Mouse (Mus musculus) forebrain, postnatal 0 days (tissue): ENCODE measurements around the gene Pms2. TPM values are rescaled to one million over a fixed set of nuclear protein-coding genes. Genes with fewer than 3 reads are reported as not detected.

Experiments used
- ATAC-seq: fragments of 200-750 bp; cut with Nextera tagmentation; 2 replicates; pipeline ENCODE4 v1.8.0; 2017; ENCODE audit warnings: mild to moderate bottlenecking, moderate library complexity
- DNase-seq: peaks from one replicate; pipeline ENCODE4 v3.0.0-alpha.2; 2015
- H3K27ac ChIP-seq: fragments of 300-500 bp; sonication (generic); 2 replicates; pipeline ENCODE4 v1.5.1; 2014; ENCODE audit warnings: low read depth, mild to moderate bottlenecking, antibody characterized with exemption, low read length, moderate library complexity, mixed read lengths
- H3K27me3 ChIP-seq: fragments of 300-500 bp; sonication (generic); 2 replicates; pipeline ENCODE4 v1.6.1; 2014; ENCODE audit warnings: mild to moderate bottlenecking, low read length, mixed read lengths; ENCODE audit not compliant: insufficient read depth
- H3K36me3 ChIP-seq: fragments of 300-500 bp; sonication (generic); 2 replicates; pipeline ENCODE4 v1.6.1; 2014; ENCODE audit warnings: mild to moderate bottlenecking, moderate library complexity; ENCODE audit not compliant: insufficient read depth
- H3K4me1 ChIP-seq: fragments of 300-500 bp; sonication (generic); 2 replicates; pipeline ENCODE4 v1.6.1; 2014; ENCODE audit warnings: antibody characterized with exemption; ENCODE audit not compliant: insufficient read depth
- H3K4me2 ChIP-seq: fragments of 300-500 bp; sonication (generic); 2 replicates; pipeline ENCODE4 v1.6.1; 2014; ENCODE audit warnings: low read depth, mild to moderate bottlenecking, moderate library complexity
- H3K4me3 ChIP-seq: fragments of 300-500 bp; sonication (generic); 2 replicates; pipeline ENCODE4 v1.5.1; 2014; ENCODE audit warnings: low read depth, low read length, mixed read lengths
- H3K9ac ChIP-seq: fragments of 300-500 bp; sonication (generic); 2 replicates; pipeline ENCODE4 v1.6.1; 2014; ENCODE audit warnings: mild to moderate bottlenecking
- H3K9me3 ChIP-seq: fragments of 300-500 bp; sonication (generic); 2 replicates; pipeline ENCODE4 v1.6.1; 2016; ENCODE audit warnings: low read length
- CTCF ChIP-seq: sonication (generic); IDR thresholded peaks from 2 replicates; pipeline ENCODE4 v1.5.1; 2016; ENCODE audit warnings: antibody characterized with exemption, control low read depth, low read depth
- WGBS: fragments of 180-500 bp; shearing (Covaris S2); extraction: QIAGEN DNeasy Blood & Tissue Kit; methylation state at CpG from one replicate; pipeline ENCODE4 v1.1.7; 2014; 5-methylcytosine and 5-hydroxymethylcytosine counted together
- polyA plus RNA-seq: library from polyadenylated mRNA; unstranded; fragments of >200 nt; fragmentation: Nextera tagmentation; extraction: Ambion mirVana; gene quantifications from 2 replicates; pipeline ENCODE4 v1.2.1, GENCODE M21; 2015
- total RNA-seq: library from RNA; depleted of rRNA; stranded (reverse); fragments of >200 nt; gene quantifications from 2 replicates; pipeline ENCODE4 v1.2.3, GENCODE M21; 2014

The Pms2 gene
- total and polyA plus RNA-seq, 2 experiments from 2014 or later = 19.5 to 28.4 TPM

DNA sequence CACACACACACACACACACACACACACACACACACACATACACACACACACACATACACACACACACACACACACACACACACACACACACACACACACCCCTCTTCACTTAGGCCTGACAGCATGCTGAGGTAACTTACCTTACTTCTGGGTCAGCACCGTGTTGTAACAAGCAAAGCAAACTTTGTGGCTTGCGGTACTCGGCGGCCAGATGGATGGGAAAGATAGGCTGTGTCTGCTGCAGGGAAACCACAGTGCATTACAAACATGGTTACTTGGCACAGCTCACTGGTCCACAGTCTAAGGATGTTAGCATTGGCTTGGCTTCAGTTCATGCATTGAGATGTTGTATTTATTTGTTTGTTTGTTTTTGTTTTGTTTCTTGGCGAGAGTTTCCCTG lies 16.4 kb upstream of the Pms2 start:
- TF ChIP-seq CTCF = no peak
- ATAC-seq (no peak), DNase-seq (no peak)
- Histone ChIP-seq H3K9ac (no peak overlapping the region), H3K4me3 (no peak overlapping the region), H3K27me3 (no peaks in the 10 kb centered on the region), H3K36me3 (peaks cover 72% of the 10 kb centered on the region), H3K27ac (no peak overlapping the region), H3K4me1 (no peaks in the 10 kb centered on the region), H3K9me3 (no peaks in the 10 kb centered on the region), H3K4me2 (no peak overlapping the region)
- WGBS = 72% methylated on average over 5 of the region's 5 CpGs

DNA sequence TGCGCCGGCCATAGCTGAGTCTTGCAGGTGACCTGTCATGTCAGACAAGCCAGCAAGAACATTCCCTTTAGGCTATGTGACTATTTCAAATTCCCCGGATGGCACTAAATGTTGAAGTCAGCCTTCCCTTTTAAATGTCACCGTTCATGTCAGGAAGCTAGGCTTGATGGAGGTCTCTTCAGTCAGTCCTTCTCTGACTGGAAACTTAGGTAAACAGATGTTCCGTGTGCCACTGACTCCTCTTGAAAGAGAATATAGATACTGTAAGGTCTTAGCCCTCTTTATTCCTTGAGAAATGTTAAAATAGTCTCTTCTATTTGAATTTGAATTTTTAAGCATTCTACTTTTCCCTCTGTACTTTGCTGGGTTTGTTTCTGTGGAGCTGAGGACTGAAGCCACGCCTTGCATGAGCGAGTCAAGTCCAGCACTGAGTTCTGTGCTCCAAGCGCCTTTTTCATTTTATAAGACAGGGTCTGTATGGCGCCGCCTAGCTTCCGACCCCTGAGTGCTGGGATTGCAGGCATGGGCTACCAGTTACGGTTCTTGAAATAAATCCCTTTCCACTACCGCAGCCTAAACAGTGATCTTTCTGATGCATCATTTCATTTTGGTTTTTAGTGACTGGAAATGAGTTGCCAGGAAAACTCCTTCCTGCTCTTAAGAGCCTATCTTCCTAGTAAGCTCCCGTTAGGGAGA lies 12.0 kb upstream of the Pms2 start, which contains the start of gene Ankrd61:
Gene Ankrd61, minus strand, starts transcription at position 51 of the 696 bp plus-strand sequence.
- H3K4me2 ChIP-seq = no peak within 1 kb of the TSS
- TF ChIP-seq CTCF = no peak
- H3K27me3 ChIP-seq = no peaks in the 10 kb centered on the region
- ATAC-seq (no peak), DNase-seq (no peak)
- 88% methylated on average over 14 of the region's 14 CpGs for WGBS
- peaks cover 70% of the 10 kb centered on the region for H3K36me3 ChIP-seq
- no peak within 1 kb of the TSS for H3K9ac ChIP-seq
- no peak within 1 kb of the TSS for H3K4me3 ChIP-seq
- no peaks in the 10 kb centered on the region for H3K9me3 ChIP-seq
- no peaks in the 10 kb centered on the region for H3K4me1 ChIP-seq
- no peak within 1 kb of the TSS for H3K27ac ChIP-seq

DNA sequence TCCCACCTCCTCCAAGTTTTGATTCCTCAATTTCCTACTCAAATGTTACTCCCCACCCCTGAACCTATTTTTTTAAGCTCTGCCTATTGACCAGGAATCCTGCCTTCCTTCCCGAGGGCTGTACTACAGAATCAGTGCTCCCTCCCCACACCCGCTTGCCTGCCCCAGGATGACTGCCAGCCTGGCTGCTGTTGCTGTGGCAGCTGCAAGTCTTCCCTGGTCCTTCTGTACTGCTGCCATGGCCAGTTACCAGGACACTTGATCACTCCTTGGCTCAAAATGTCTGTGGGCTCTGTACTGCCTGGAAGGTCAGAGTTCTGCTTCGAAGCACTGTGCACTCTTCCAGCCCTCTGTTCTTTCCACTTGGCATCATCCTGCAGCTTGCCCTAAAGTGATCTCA lies 7.7 kb upstream of the Pms2 start:
- H3K4me1 ChIP-seq = no peaks in the 10 kb centered on the region
- peaks cover 77% of the 10 kb centered on the region for H3K36me3 ChIP-seq
- WGBS = 74% methylated on average over 3 of the region's 3 CpGs

DNA sequence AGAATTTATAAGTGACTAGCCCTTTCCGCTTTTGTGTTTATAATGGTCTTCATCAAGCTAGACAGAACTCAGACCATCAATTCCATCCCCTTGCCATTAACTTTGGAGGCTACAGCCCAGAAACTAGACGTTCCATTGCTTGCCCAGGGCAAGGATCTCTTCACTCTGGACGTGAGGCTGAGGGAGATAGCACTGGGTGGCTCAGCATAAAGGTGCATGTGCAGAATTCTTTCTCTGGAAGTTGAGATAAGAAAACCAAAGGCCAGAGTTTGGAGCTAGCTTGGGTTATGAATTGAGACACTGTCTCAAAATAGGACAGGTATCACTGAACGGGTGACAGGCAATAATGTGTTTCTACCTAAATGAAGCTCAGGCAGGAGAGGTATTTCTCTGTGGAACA lies 6.0 kb upstream of the Pms2 start:
- DNase-seq (no peak), ATAC-seq (no peak)
- TF ChIP-seq CTCF = no peak
- Histone ChIP-seq H3K4me1 (peaks cover 7% of the 10 kb centered on the region), H3K27me3 (no peaks in the 10 kb centered on the region), H3K9me3 (no peaks in the 10 kb centered on the region), H3K36me3 (peaks cover 60% of the 10 kb centered on the region), H3K9ac (no peak overlapping the region), H3K4me2 (no peak overlapping the region), H3K27ac (no peak overlapping the region), H3K4me3 (no peak overlapping the region)
- WGBS = 96% methylated on average over 4 of the region's 4 CpGs

More for the DNA sequence above, 7.7 kb upstream of the Pms2 start:
- TF ChIP-seq CTCF = no peak
- no peak for ATAC-seq
- Histone ChIP-seq H3K27ac (no peak overlapping the region), H3K27me3 (no peaks in the 10 kb centered on the region), H3K9ac (no peak overlapping the region), H3K4me2 (no peak overlapping the region), H3K9me3 (no peaks in the 10 kb centered on the region), H3K4me3 (no peak overlapping the region)
- DNase-seq = no peak

DNA sequence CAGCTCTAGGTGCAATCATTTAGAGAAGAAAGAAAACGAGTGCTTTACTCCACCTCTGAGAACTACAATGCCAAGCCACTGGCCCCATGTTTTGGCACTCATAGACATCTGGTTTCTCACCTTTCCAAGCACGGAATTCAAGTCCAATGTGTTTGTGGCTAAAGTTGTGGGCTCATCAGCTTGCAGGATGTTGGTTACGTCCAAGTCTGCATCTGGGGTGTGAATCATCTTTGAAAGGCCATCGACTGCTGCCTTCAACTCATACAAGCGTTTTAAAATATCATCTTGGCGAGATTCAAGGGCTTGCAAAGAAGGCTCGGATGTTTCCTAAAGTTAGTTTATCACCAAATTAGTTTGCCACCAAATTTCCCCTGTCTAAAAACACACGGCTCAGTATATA lies 3.3 kb upstream of the Pms2 start:
- no peak for ATAC-seq
- Histone ChIP-seq H3K4me2 (no peak overlapping the region), H3K9ac (no peak overlapping the region), H3K4me1 (peaks cover 17% of the 10 kb centered on the region), H3K36me3 (peaks cover 43% of the 10 kb centered on the region), H3K4me3 (no peak overlapping the region), H3K9me3 (no peaks in the 10 kb centered on the region), H3K27ac (no peak overlapping the region), H3K27me3 (no peaks in the 10 kb centered on the region)
- TF ChIP-seq CTCF = no peak
- 86% methylated on average over 8 of the region's 8 CpGs for WGBS
- no peak for DNase-seq

DNA sequence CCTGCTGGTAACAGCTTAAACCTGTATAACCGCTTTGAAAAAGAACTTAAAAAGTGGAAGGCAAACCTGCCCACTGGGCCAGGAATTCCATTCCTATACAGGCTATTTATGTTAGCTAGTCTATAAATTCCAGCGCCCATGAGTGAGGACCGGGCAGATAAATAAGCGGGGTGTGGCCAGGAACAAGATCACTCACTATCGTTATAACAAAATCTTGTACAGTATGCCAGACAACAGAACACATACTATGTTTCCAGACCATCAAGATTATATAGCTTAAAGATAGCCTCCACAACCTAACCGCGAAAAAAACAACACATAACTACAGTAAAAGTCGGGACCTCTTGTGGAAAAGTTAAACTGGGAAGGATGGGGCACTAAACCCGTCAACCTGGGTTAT lies 838 bp upstream of the Pms2 start:
- no peak for ATAC-seq
- no peaks in the 10 kb centered on the region for H3K27me3 ChIP-seq
- H3K4me3 ChIP-seq = peak overlapping the region; percentile 45
- no peaks in the 10 kb centered on the region for H3K9me3 ChIP-seq
- WGBS = 4% methylated on average over 9 of the region's 9 CpGs
- H3K4me2 ChIP-seq = peak overlapping the region; percentile 57
- peaks cover 17% of the 10 kb centered on the region for H3K4me1 ChIP-seq
- no peak for DNase-seq
- peak overlapping the region; percentile 57 for H3K9ac ChIP-seq
- H3K27ac ChIP-seq = peak overlapping the region; percentile 82
- TF ChIP-seq CTCF = no peak
- peaks cover 18% of the 10 kb centered on the region for H3K36me3 ChIP-seq

DNA sequence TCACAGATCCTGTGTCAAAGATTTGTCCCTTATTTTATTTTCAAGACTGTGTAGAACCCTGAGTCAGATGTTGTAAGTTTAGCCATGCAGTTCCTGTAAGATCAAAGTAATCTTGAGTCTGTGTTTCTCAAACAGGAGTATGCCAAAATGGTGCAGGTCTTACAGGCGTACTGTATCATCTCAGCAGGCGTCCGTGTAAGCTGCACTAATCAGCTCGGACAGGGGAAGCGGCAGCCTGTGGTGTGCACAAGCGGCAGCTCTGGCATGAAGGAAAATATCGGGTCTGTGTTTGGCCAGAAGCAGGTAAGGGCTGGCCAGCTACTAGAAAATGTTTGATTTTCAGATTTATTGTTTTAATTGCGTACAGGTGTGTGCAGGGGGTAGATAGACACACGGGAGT lies 6.5 kb downstream of the Pms2 start:
- no peaks in the 10 kb centered on the region for H3K27me3 ChIP-seq
- H3K36me3 ChIP-seq = peaks cover 52% of the 10 kb centered on the region
- DNase-seq = no peak
- H3K9ac ChIP-seq = no peak overlapping the region
- H3K9me3 ChIP-seq = no peaks in the 10 kb centered on the region
- no peak for TF ChIP-seq CTCF
- no peak overlapping the region for H3K4me3 ChIP-seq
- no peak for ATAC-seq
- no peak overlapping the region for H3K4me2 ChIP-seq
- WGBS = 93% methylated on average over 9 of the region's 9 CpGs
- no peak overlapping the region for H3K27ac ChIP-seq
- no peaks in the 10 kb centered on the region for H3K4me1 ChIP-seq
